Mouse (Mus musculus) myocyte (in vitro differentiated cells): ENCODE measurements around the gene Zic5. TPM values are rescaled to one million over a fixed set of nuclear protein-coding genes. Genes with fewer than 3 reads are reported as not detected.

Experiments used
- H3K27me3 ChIP-seq: one replicate; pipeline ENCODE4 v1.6.1; 2011; ENCODE audit not compliant: control insufficient read depth, insufficient read depth, insufficient read length
- H3K36me3 ChIP-seq: one replicate; pipeline ENCODE4 v1.6.1; 2011; ENCODE audit not compliant: control insufficient read depth, insufficient read depth
- H3K4me2 ChIP-seq: one replicate; pipeline ENCODE4 v1.6.1; 2011; ENCODE audit warnings: low read depth, control low read depth
- H3K4me3 ChIP-seq: one replicate; pipeline ENCODE4 v1.5.1; 2011; ENCODE audit warnings: mild to moderate bottlenecking, control low read depth, moderate library complexity
- H3K79me2 ChIP-seq: one replicate; pipeline ENCODE4 v1.6.1; 2011; ENCODE audit not compliant: control insufficient read depth, insufficient read depth
- H3ac ChIP-seq: one replicate; pipeline ENCODE4 v1.6.1; 2011; ENCODE audit not compliant: control insufficient read depth, insufficient read length
- CEBPB ChIP-seq: IDR thresholded peaks from 2 replicates; pipeline ENCODE4 v1.6.1; 2011; ENCODE audit warnings: mild to moderate bottlenecking, moderate library complexity; ENCODE audit not compliant: poor library complexity, insufficient read depth, severe bottlenecking
- E2F4 ChIP-seq: IDR thresholded peaks from one replicate; pipeline ENCODE4 v1.6.1; 2011; ENCODE audit warnings: mild to moderate bottlenecking, control low read depth, moderate library complexity; ENCODE audit not compliant: insufficient read depth
- MAX ChIP-seq: IDR thresholded peaks from one replicate; pipeline ENCODE4 v1.6.1; 2011; ENCODE audit warnings: low read depth, mild to moderate bottlenecking, control low read depth
- MYOD1 ChIP-seq, 3 experiments: IDR thresholded peaks; one replicate each; pipeline ENCODE4 v1.6.1; 2011; ENCODE audit warnings: control low read depth in 2 of 3, low read depth in 2 of 3, mild to moderate bottlenecking in 2 of 3, moderate library complexity in 1 of 3; ENCODE audit not compliant: insufficient read length in 2 of 3, control insufficient read depth in 1 of 3
- MYOG ChIP-seq, 3 experiments: IDR thresholded peaks; one replicate each; pipeline ENCODE4 v1.6.1; 2011; ENCODE audit warnings: control low read depth in 2 of 3, low read depth in 2 of 3, mild to moderate bottlenecking in 2 of 3; ENCODE audit not compliant: insufficient read length in 2 of 3, control insufficient read depth in 1 of 3, insufficient read depth in 1 of 3
- POLR2A ChIP-seq: IDR thresholded peaks from one replicate; pipeline ENCODE4 v1.6.1; 2011; ENCODE audit warnings: low read depth, mild to moderate bottlenecking, control low read depth, moderate library complexity; ENCODE audit not compliant: insufficient read length
- POLR2AphosphoS2 ChIP-seq: IDR thresholded peaks from one replicate; pipeline ENCODE4 v1.6.1; 2011; ENCODE audit warnings: low read depth, control low read depth; ENCODE audit not compliant: insufficient read length
- REST ChIP-seq: IDR thresholded peaks from one replicate; pipeline ENCODE4 v1.6.1; 2011; ENCODE audit warnings: mild to moderate bottlenecking, control low read depth, moderate library complexity; ENCODE audit not compliant: insufficient read depth, insufficient read length
- SRF ChIP-seq: IDR thresholded peaks from one replicate; pipeline ENCODE4 v1.6.1; 2011; ENCODE audit warnings: low read depth; ENCODE audit not compliant: control insufficient read depth, insufficient read length
- TCF12 ChIP-seq: IDR thresholded peaks from one replicate; pipeline ENCODE4 v1.6.1; 2011; ENCODE audit warnings: mild to moderate bottlenecking, control low read depth; ENCODE audit not compliant: poor library complexity, insufficient read depth, severe bottlenecking
- TCF3 ChIP-seq: IDR thresholded peaks from one replicate; pipeline ENCODE4 v1.6.1; 2011; ENCODE audit warnings: low read depth, control low read depth; ENCODE audit not compliant: insufficient read length
- USF1 ChIP-seq: IDR thresholded peaks from one replicate; pipeline ENCODE4 v1.6.1; 2011; ENCODE audit warnings: low read depth, mild to moderate bottlenecking, control low read depth, moderate library complexity
- polyA plus RNA-seq: library from polyadenylated mRNA; unstranded; fragments of >200 nt; fragmentation: generic; extraction: Trizol; gene quantifications from one replicate; pipeline ENCODE4 v1.2.1, GENCODE M21; 2012; ENCODE audit warnings: missing spikeins

Zic5 gene
- polyA plus RNA-seq, 1 experiment = 0.42 TPM

DNA sequence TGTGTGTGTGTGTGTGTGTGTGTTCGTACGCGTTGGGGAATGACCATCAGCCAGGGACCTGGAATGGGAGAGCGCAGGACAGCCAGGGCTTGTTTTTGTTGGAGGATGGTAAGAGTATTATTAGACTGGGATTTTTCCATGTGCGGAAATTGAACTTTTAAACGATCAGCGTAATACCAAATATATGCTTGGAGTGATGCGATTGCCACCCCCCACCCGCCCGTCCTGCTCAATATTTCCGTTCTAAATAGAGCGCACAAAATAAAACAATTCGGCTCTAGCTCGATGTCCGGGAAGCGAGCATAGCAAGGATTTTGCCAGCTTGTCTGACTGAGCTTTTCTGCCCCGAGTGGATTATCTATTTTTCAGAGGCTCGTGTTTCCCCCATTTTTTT is 11.3 kb upstream of the Zic5 start:
- Histone ChIP-seq H3K27me3 (peaks cover 32% of the 10 kb centered on the region), H3K4me2 (peak overlapping the region; percentile 64), H3K79me2 (peaks cover 7% of the 10 kb centered on the region), H3K36me3 (no peaks in the 10 kb centered on the region), H3ac (no peak overlapping the region), H3K4me3 (peak overlapping the region; percentile 26)
- TF ChIP-seq MAX (no peak), TCF12 (no peak), SRF (no peak), MYOG (IDR thresholded peaks at IDR 0.05; ENCODE audit: control insufficient read depth in 1 of 3, insufficient read depth in 1 of 3, insufficient read length in 2 of 3, low read depth in 2 of 3) (no peak), POLR2A (no peak), POLR2AphosphoS2 (no peak), REST (no peak), CEBPB (no peak), USF1 (no peak), TCF3 (no peak), MYOD1 (IDR thresholded peaks at IDR 0.05; ENCODE audit: control insufficient read depth in 1 of 3, insufficient read length in 2 of 3, low read depth in 2 of 3) (no peak), E2F4 (no peak)

DNA sequence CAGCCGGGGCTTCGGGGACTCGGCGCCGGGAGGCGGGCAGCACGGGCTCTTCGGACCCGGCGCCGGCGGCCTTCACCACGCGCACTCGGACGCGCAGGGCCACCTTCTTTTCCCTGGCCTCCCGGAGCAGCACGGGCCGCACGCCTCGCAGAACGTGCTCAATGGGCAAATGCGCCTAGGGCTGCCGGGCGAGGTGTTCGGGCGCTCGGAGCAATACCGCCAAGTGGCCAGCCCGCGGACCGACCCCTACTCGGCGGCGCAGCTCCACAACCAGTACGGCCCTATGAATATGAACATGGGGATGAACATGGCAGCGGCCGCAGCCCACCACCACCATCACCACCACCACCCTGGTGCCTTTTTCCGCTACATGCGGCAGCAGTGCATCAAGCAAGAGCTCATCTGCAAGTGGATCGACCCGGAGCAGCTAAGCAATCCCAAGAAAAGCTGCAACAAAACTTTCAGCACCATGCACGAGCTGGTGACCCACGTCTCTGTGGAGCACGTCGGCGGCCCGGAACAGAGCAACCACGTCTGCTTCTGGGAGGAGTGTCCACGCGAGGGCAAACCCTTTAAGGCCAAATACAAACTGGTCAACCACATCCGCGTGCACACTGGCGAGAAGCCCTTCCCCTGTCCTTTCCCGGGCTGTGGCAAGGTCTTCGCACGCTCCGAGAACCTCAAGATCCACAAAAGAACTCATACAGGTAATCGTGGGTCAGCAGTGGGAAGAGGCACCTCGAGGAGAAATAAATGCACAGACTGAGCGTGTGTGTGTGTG is 10.8 kb upstream of the Zic5 start:
- TF ChIP-seq TCF12 (no peak), MYOD1 (IDR thresholded peaks at IDR 0.05; ENCODE audit: control insufficient read depth in 1 of 3, insufficient read length in 2 of 3, low read depth in 2 of 3) (no peak), POLR2A (no peak), E2F4 (no peak), TCF3 (no peak), SRF (no peak), CEBPB (no peak), MAX (no peak), USF1 (no peak)
- Histone ChIP-seq H3K4me3 (peak overlapping the region; percentile 26), H3K27me3 (peaks cover 32% of the 10 kb centered on the region), H3ac (peak overlapping the region; percentile 68), H3K4me2 (peak overlapping the region; percentile 64), H3K79me2 (peaks cover 7% of the 10 kb centered on the region), H3K36me3 (no peaks in the 10 kb centered on the region)

DNA sequence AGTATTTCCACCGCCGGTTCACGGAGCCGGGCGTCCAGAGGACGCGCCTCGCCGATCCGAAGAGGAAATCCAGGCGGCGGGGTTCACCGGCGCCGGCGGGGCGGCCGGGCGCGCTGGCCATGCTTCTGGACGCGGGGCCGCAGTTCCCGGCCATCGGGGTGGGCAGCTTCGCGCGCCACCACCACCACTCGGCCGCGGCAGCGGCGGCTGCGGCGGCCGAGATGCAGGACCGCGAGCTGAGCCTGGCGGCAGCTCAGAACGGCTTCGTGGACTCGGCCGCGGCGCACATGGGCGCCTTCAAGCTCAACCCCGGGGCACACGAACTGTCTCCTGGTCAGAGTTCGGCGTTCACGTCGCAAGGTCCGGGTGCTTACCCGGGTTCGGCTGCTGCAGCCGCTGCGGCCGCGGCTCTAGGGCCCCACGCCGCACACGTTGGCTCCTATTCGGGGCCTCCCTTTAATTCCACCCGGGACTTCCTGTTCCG is 10.1 kb upstream of the Zic5 start:
- Histone ChIP-seq H3K4me2 (peak overlapping the region; percentile 64), H3K79me2 (peaks cover 7% of the 10 kb centered on the region), H3K4me3 (peak overlapping the region; percentile 26), H3K27me3 (peaks cover 32% of the 10 kb centered on the region), H3ac (peak overlapping the region; percentile 68), H3K36me3 (no peaks in the 10 kb centered on the region)
- TF ChIP-seq POLR2A = no peak

DNA sequence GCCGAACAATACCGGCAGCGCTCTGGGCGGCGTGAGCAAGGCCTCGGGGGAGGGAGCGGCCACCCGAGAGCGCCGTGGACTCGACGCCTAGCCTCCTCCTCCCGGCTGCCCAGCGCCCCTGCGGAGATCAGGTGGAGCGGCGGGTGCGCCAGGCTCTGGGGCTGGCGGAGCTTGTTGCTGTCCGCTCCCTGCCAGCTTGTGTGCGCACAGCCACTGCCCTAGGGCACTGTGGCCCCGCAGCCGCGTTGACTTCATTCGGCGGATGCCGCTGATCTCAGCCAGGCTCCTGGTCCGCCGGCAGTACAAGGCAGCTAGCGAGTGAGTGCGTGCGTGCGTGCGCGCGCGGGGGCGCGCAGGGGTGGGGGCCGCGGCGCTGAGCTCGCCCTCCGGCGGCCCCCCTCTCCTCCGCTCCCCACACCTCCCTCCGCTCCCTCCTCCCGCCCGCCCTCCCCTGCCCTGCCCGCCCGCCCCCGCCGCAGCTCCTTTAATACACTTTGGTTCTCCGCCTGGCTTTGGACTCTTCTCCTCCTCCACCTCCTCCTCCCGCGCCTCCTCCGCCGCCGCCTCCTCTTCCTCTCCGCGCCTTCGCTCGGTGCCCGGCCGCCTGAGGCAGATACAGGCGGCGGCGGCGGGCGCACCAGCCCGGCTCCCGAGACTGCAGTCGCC is 9.5 kb upstream of the Zic5 start, which contains the start of gene Zic2:
Zic2 (plus strand) TSS at position 545 of the 666 bp plus-strand sequence.
- no peaks in the 10 kb centered on the region for H3K36me3 ChIP-seq
- H3ac ChIP-seq = peak within 1 kb of the TSS; percentile 68
- peaks cover 7% of the 10 kb centered on the region for H3K79me2 ChIP-seq
- TF ChIP-seq POLR2A (peak; percentile 52), TCF12 (no peak), MYOD1 (IDR thresholded peaks at IDR 0.05; ENCODE audit: control insufficient read depth in 1 of 3, insufficient read length in 2 of 3, low read depth in 2 of 3) (peak in 1 of 3 experiments; percentile 9), POLR2AphosphoS2 (peak; percentile 20), CEBPB (no peak)
- peak within 1 kb of the TSS; percentile 26 for H3K4me3 ChIP-seq
- H3K27me3 ChIP-seq = peaks cover 32% of the 10 kb centered on the region
- peak within 1 kb of the TSS; percentile 73 for H3K4me2 ChIP-seq

DNA sequence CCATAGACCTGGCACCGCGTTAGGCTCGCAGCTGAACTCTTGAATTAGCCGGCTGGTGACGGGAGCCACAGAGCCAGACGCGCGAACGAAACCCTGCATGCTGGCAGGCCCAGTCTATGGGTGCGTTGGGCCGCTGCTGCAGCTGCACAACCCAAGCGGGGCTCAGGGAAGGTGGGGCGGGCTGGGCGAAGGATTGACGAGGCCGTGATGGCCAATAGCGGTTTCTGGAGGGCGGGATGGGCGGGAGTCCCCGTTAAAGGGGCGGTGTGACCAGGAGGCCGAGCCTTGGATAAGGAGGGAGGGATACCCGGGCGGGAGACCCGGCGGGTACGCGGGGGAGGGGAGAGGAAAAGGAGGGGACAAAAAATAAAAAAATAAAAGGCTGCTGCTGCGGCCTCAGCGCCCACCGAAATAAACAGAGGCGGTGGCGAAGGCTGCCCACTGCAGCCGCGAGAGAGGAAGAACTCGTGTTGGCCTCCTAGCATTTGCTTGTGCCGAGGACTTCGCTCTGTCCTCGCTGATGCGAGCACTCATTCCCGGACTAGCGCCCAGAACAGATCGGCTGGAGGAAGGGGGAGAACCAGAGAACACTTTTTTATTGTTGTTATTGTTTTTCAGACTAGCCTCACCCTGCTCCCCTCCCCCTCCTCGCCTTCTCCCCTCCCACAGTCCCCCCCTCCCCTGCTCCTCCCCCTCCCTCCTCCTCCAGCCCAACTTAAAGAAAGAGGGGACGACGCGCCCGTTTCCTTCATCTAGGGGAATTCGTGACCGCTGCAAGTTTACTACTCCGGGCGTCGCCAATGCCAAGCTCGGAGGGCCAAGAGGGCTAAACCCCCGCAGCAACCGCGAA is 8.8 kb upstream of the Zic5 start:
- TF ChIP-seq REST (no peak), MYOD1 (IDR thresholded peaks at IDR 0.05; ENCODE audit: control insufficient read depth in 1 of 3, insufficient read length in 2 of 3, low read depth in 2 of 3) (peak in 1 of 3 experiments; percentile 5), TCF12 (no peak), POLR2AphosphoS2 (peak; percentile 40), MYOG (IDR thresholded peaks at IDR 0.05; ENCODE audit: control insufficient read depth in 1 of 3, insufficient read depth in 1 of 3, insufficient read length in 2 of 3, low read depth in 2 of 3) (peak in 1 of 3 experiments; percentile 16), POLR2A (peak; percentile 59), SRF (no peak)
- peak overlapping the region; percentile 68 for H3ac ChIP-seq
- H3K4me2 ChIP-seq = peak overlapping the region; percentile 73
- H3K36me3 ChIP-seq = no peaks in the 10 kb centered on the region
- H3K4me3 ChIP-seq = peak overlapping the region; percentile 26
- peaks cover 7% of the 10 kb centered on the region for H3K79me2 ChIP-seq
- H3K27me3 ChIP-seq = peaks cover 35% of the 10 kb centered on the region
